Mouse (Mus musculus) T-helper 17 cell (primary cell): ENCODE data around the gene Zfp961.
"Not testable (repeated sequence)": the region's sequence is repeated elsewhere in the genome, so short reads cannot be mapped to it uniquely, and the experiment has no call there.

Source experiments
- in situ Hi-C, 2 experiments: fragments of 300-600 bp; cut with MboI, MseI; formaldehyde crosslinking; loops; 1 replicate in 1 of 2; 2 replicates in 1 of 2; pipeline ENCODE4 v1.15.1; 2025; ENCODE audit warnings: high pct_unique_total_duplicates in 2 of 2

The Zfp961 gene

GRCm38 (mm10) chr8:71950482-71951221 is at the start of gene Zfp961:
TSS of gene Zfp961 (plus strand) at chr8:71951038.
- in situ Hi-C loops, result loop anchor here in 1 of 2 experiments (5.0 kb wide), 1 partner anchor 68 kb away; the partner anchor contains the start of gene Zfp709

- in situ Hi-C loops, result loop anchor here (5.0 kb wide), 1 partner anchor 876 kb away; no protein-coding TSS in a partner anchor
Measured at GRCm38 (mm10) chr8:71903084-71903483, 47.8 kb upstream of the Zfp961 start.

- in situ Hi-C loops, result loop anchor here in 1 of 2 experiments (5.0 kb wide), 1 partner anchor 570 kb away; the partner anchor contains the start of gene Cherp
Measured at GRCm38 (mm10) chr8:71906809-71907208, 44.0 kb upstream of the Zfp961 start.

GRCm38 (mm10) chr8:71907798-71908257 is 43.0 kb upstream of the Zfp961 start:
- in situ Hi-C loops, result loop anchor here in 1 of 2 experiments (5.0 kb wide), 1 partner anchor 569 kb away; the partner anchor contains the start of gene Cherp

- in situ Hi-C loops, result loop anchor here in 1 of 2 experiments (5.0 kb wide), 1 partner anchor 569 kb away; the partner anchor contains the start of gene Cherp
Measured at GRCm38 (mm10) chr8:71908309-71909261, 42.3 kb upstream of the Zfp961 start, which contains the start of the genes Zfp882 and Zfp617. TSS of gene Zfp882 (plus strand) at chr8:71908608. TSS of gene Zfp617 (plus strand) at chr8:71908635.

- in situ Hi-C loops, result loop anchor here in 1 of 2 experiments (10.0 kb wide), 1 partner anchor 733 kb away; the partner anchor contains the start of gene Nwd1
Measured at GRCm38 (mm10) chr8:71912286-71912685, 38.6 kb upstream of the Zfp961 start.

GRCm38 (mm10) chr8:71922567-71923401 is 28.1 kb upstream of the Zfp961 start:
- in situ Hi-C loops, result no loop called here

- in situ Hi-C loops, result no loop called here
Measured at GRCm38 (mm10) chr8:71925791-71926190, 25.0 kb upstream of the Zfp961 start.

- in situ Hi-C loops, result no loop called here
Measured at GRCm38 (mm10) chr8:71926551-71926950, 24.3 kb upstream of the Zfp961 start.

- in situ Hi-C loops, result no loop called here
Measured at GRCm38 (mm10) chr8:71927779-71928178, 23.1 kb upstream of the Zfp961 start.

GRCm38 (mm10) chr8:71938037-71938436 is 12.8 kb upstream of the Zfp961 start:
- in situ Hi-C loops, result not testable (repeated sequence)

GRCm38 (mm10) chr8:71940293-71941208 is 10.3 kb upstream of the Zfp961 start:
- in situ Hi-C loops, result no loop called here

- in situ Hi-C loops, result no loop called here
Measured at GRCm38 (mm10) chr8:71941776-71942175, 9.1 kb upstream of the Zfp961 start.

- in situ Hi-C loops, result no loop called here
Measured at GRCm38 (mm10) chr8:71948624-71949023, 2.2 kb upstream of the Zfp961 start.

GRCm38 (mm10) chr8:71951436-71952161 is 761 bp downstream of the Zfp961 start:
- in situ Hi-C loops, result loop anchor here in 1 of 2 experiments (5.0 kb wide), 1 partner anchor 69 kb away; the partner anchor contains the start of gene Zfp709

- in situ Hi-C loops, result loop anchor here in 1 of 2 experiments (5.0 kb wide), 1 partner anchor 70 kb away; the partner anchor contains the start of gene Zfp709
Measured at GRCm38 (mm10) chr8:71952489-71952888, 1.7 kb downstream of the Zfp961 start.

- in situ Hi-C loops, result loop anchor here in 1 of 2 experiments (5.0 kb wide), 1 partner anchor 71 kb away; the partner anchor contains the start of gene Zfp709
Measured at GRCm38 (mm10) chr8:71952961-71953700, 2.3 kb downstream of the Zfp961 start.

- in situ Hi-C loops, result loop anchor here in 1 of 2 experiments (5.0 kb wide), 1 partner anchor 72 kb away; the partner anchor contains the start of gene Zfp709
Measured at GRCm38 (mm10) chr8:71954666-71955065, 3.8 kb downstream of the Zfp961 start.
